Mouse (Mus musculus) kidney, adult 2 months (tissue): ENCODE data around the gene Cltc.

Experiments
- CTCF ChIP-seq: fragments of 200-500 bp; conservative IDR thresholded peaks from 2 replicates; pipeline ENCODE4 v1.5.1; 2011; ENCODE audit warnings: low read depth, mild to moderate bottlenecking, control low read depth, low read length, moderate library complexity, mixed read lengths; ENCODE audit not compliant: insufficient read depth, insufficient read length
- POLR2A ChIP-seq: fragments of 200-500 bp; IDR thresholded peaks from one replicate; pipeline ENCODE4 v1.6.1; 2011; ENCODE audit warnings: low read depth, low read length, control low read depth

DNA sequence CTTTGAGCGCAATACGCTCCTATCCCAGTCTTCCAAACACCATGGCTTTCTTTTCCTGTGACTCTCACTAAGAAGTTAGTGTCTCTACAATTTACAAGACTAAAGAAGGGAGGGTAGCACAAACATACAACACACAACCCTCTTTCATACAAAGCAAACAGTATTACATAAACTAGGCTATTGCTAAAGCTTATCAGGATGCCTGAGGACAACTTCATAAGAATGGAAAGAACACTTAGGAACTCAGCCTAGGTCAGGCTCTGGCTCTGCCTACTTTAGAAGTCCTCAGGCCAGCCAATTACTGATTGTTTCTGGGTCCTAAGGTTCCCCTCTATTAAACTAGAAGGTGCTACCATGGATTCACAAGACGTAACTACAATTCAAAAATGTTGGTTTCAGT is 76.6 kb downstream of the Cltc start:
- TF ChIP-seq CTCF, result no peak
- TF ChIP-seq POLR2A, result no peak
